Mouse (Mus musculus) forebrain, postnatal 0 days (tissue): ENCODE measurements around the gene Cdcp1. TPM values are rescaled to one million over a fixed set of nuclear protein-coding genes. Genes with fewer than 3 reads are reported as not detected.

Source experiments
- ATAC-seq: fragments of 200-750 bp; cut with Nextera tagmentation; 2 replicates; pipeline ENCODE4 v1.8.0; 2017; ENCODE audit warnings: mild to moderate bottlenecking, moderate library complexity
- DNase-seq: peaks from one replicate; pipeline ENCODE4 v3.0.0-alpha.2; 2015
- H3K27ac ChIP-seq: fragments of 300-500 bp; sonication (generic); 2 replicates; pipeline ENCODE4 v1.5.1; 2014; ENCODE audit warnings: low read depth, mild to moderate bottlenecking, antibody characterized with exemption, low read length, moderate library complexity, mixed read lengths
- H3K27me3 ChIP-seq: fragments of 300-500 bp; sonication (generic); 2 replicates; pipeline ENCODE4 v1.6.1; 2014; ENCODE audit warnings: mild to moderate bottlenecking, low read length, mixed read lengths; ENCODE audit not compliant: insufficient read depth
- H3K36me3 ChIP-seq: fragments of 300-500 bp; sonication (generic); 2 replicates; pipeline ENCODE4 v1.6.1; 2014; ENCODE audit warnings: mild to moderate bottlenecking, moderate library complexity; ENCODE audit not compliant: insufficient read depth
- H3K4me1 ChIP-seq: fragments of 300-500 bp; sonication (generic); 2 replicates; pipeline ENCODE4 v1.6.1; 2014; ENCODE audit warnings: antibody characterized with exemption; ENCODE audit not compliant: insufficient read depth
- H3K4me2 ChIP-seq: fragments of 300-500 bp; sonication (generic); 2 replicates; pipeline ENCODE4 v1.6.1; 2014; ENCODE audit warnings: low read depth, mild to moderate bottlenecking, moderate library complexity
- H3K4me3 ChIP-seq: fragments of 300-500 bp; sonication (generic); 2 replicates; pipeline ENCODE4 v1.5.1; 2014; ENCODE audit warnings: low read depth, low read length, mixed read lengths
- H3K9ac ChIP-seq: fragments of 300-500 bp; sonication (generic); 2 replicates; pipeline ENCODE4 v1.6.1; 2014; ENCODE audit warnings: mild to moderate bottlenecking
- H3K9me3 ChIP-seq: fragments of 300-500 bp; sonication (generic); 2 replicates; pipeline ENCODE4 v1.6.1; 2016; ENCODE audit warnings: low read length
- CTCF ChIP-seq: sonication (generic); IDR thresholded peaks from 2 replicates; pipeline ENCODE4 v1.5.1; 2016; ENCODE audit warnings: antibody characterized with exemption, control low read depth, low read depth
- WGBS: fragments of 180-500 bp; shearing (Covaris S2); extraction: QIAGEN DNeasy Blood & Tissue Kit; methylation state at CpG from one replicate; pipeline ENCODE4 v1.1.7; 2014; 5-methylcytosine and 5-hydroxymethylcytosine counted together
- polyA plus RNA-seq: library from polyadenylated mRNA; unstranded; fragments of >200 nt; fragmentation: Nextera tagmentation; extraction: Ambion mirVana; gene quantifications from 2 replicates; pipeline ENCODE4 v1.2.1, GENCODE M21; 2015
- total RNA-seq: library from RNA; depleted of rRNA; stranded (reverse); fragments of >200 nt; gene quantifications from 2 replicates; pipeline ENCODE4 v1.2.3, GENCODE M21; 2014

The Cdcp1 gene
- total and polyA plus RNA-seq, 2 experiments from 2014 or later, result 0.16 to 0.48 TPM

GRCm38 (mm10) chr9:123219826-123220225 is 4.0 kb upstream of the Cdcp1 start:
- no peaks in the 10 kb centered on the region for H3K4me1 ChIP-seq
- no peak for TF ChIP-seq CTCF
- no peak overlapping the region for H3K27ac ChIP-seq
- no peaks in the 10 kb centered on the region for H3K36me3 ChIP-seq
- no peak overlapping the region for H3K4me3 ChIP-seq
- 51% methylated on average over 5 of the region's 5 CpGs for WGBS
- H3K4me2 ChIP-seq, result no peak overlapping the region
- H3K9me3 ChIP-seq, result no peaks in the 10 kb centered on the region
- no peak overlapping the region for H3K9ac ChIP-seq
- no peak for ATAC-seq
- peaks cover 8% of the 10 kb centered on the region for H3K27me3 ChIP-seq
- peak; percentile 18 for DNase-seq

DNA sequence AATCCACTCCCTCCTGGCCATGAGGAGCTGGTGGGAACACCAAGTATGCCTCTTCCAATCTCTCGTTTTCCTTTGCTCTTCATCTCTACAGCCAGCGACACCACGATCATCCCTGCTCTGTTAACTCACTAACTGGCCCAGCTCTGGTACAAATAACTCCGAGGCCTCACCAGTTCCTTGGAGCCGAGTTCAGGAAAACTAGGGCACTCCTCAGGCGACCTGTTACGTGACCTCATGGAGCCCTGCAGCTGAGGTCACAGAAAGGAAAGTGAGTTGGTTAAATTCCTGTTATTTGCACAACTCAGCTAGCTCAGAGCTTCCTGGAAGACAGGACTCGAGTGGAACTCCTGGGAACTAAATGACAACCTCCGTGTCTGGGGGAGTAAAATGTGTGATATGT is 2.5 kb downstream of the Cdcp1 start:
- H3K4me1 ChIP-seq, result no peaks in the 10 kb centered on the region
- no peaks in the 10 kb centered on the region for H3K9me3 ChIP-seq
- H3K4me3 ChIP-seq, result no peak overlapping the region
- no peak overlapping the region for H3K4me2 ChIP-seq
- no peaks in the 10 kb centered on the region for H3K36me3 ChIP-seq
- no peak for DNase-seq
- ATAC-seq, result no peak
- peaks cover 8% of the 10 kb centered on the region for H3K27me3 ChIP-seq
- TF ChIP-seq CTCF, result no peak
- H3K27ac ChIP-seq, result no peak overlapping the region
- WGBS, result 79% methylated on average over 9 of the region's 9 CpGs
- no peak overlapping the region for H3K9ac ChIP-seq

DNA sequence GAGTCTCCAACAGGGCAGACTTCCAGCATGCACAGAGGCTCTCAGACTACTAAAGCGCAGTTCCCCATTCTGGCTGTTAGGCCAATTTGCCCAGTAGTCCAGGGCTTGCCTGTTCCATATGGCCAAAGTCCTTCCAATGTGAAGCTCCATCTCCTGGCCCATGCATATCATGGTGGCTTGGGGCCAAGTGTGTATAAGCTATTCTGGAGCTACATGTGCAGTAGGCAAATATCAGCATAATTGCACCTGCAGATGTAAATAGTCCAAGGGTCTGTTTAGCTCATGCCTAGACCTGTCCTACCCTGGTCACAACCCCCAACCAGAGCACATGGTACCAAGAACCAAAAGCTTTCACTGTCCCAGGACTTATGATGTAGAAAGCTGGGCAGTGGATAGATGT is 7.9 kb downstream of the Cdcp1 start:
- no peaks in the 10 kb centered on the region for H3K9me3 ChIP-seq
- WGBS, result 97% methylated on average over 1 of the region's 1 CpGs
- H3K4me2 ChIP-seq, result no peak overlapping the region
- no peaks in the 10 kb centered on the region for H3K27me3 ChIP-seq
- no peaks in the 10 kb centered on the region for H3K4me1 ChIP-seq
- no peak overlapping the region for H3K27ac ChIP-seq
- DNase-seq, result no peak
- TF ChIP-seq CTCF, result no peak
- no peak overlapping the region for H3K9ac ChIP-seq
- ATAC-seq, result no peak
- H3K4me3 ChIP-seq, result no peak overlapping the region
- no peaks in the 10 kb centered on the region for H3K36me3 ChIP-seq

DNA sequence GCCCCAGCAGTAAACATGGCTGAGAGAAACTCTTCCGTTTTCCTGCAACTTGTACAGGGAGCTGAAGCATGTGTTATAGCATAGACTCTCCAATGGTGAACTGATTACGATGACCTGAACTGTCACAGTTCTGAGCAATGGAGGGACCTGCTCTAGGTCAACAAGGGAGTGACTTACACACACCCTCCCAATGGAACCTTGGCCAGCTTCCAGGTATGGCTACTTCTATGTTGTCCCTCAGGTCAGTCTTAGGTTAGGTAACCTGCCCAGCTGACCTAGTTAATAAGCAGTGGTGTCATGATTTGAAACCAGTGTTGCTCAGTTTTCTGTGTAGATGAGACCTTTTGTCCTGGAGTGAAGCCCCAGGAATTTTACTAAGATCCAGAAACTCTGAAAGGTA is 8.9 kb downstream of the Cdcp1 start:
- no peak for ATAC-seq
- no peaks in the 10 kb centered on the region for H3K27me3 ChIP-seq
- 83% methylated on average over 2 of the region's 2 CpGs for WGBS
- H3K9me3 ChIP-seq, result no peaks in the 10 kb centered on the region
- no peaks in the 10 kb centered on the region for H3K4me1 ChIP-seq
- no peak for DNase-seq
- TF ChIP-seq CTCF, result no peak
- H3K9ac ChIP-seq, result no peak overlapping the region
- H3K27ac ChIP-seq, result no peak overlapping the region
- H3K4me2 ChIP-seq, result no peak overlapping the region
- no peak overlapping the region for H3K4me3 ChIP-seq
- H3K36me3 ChIP-seq, result no peaks in the 10 kb centered on the region

DNA sequence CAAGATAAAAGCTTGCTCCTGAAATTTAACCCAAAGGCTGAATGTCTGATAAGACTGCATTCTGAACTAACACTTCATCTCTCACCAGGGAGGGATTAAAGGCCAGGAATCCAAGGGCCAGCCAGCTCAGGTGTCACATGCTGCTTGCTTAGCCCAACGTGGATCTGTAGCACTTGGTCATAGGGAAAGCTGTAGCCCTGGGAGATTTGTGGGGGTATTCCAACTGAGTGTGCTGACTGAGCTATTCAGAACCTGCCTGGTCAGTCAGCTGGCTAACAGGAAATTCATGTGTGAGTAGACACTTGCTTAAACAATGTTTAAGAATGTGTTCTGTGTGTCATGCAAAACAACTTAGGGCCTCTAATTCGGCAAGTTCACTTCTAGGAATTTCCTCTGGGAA is 9.3 kb downstream of the Cdcp1 start:
- H3K9ac ChIP-seq, result no peak overlapping the region
- no peak overlapping the region for H3K27ac ChIP-seq
- H3K4me1 ChIP-seq, result no peaks in the 10 kb centered on the region
- H3K27me3 ChIP-seq, result no peaks in the 10 kb centered on the region
- 61% methylated on average over 2 of the region's 2 CpGs for WGBS
- ATAC-seq, result no peak
- H3K4me2 ChIP-seq, result no peak overlapping the region
- no peak for DNase-seq
- H3K36me3 ChIP-seq, result no peaks in the 10 kb centered on the region
- no peak overlapping the region for H3K4me3 ChIP-seq
- H3K9me3 ChIP-seq, result no peaks in the 10 kb centered on the region
- no peak for TF ChIP-seq CTCF

- DNase-seq (no peak), ATAC-seq (no peak)
- 56% methylated on average over 3 of the region's 3 CpGs for WGBS
- H3K9me3 ChIP-seq, result no peaks in the 10 kb centered on the region
- H3K4me1 ChIP-seq, result no peaks in the 10 kb centered on the region
- H3K27me3 ChIP-seq, result no peaks in the 10 kb centered on the region
- TF ChIP-seq CTCF, result no peak
- H3K4me3 ChIP-seq, result no peak overlapping the region
- no peaks in the 10 kb centered on the region for H3K36me3 ChIP-seq
- no peak overlapping the region for H3K4me2 ChIP-seq
- no peak overlapping the region for H3K27ac ChIP-seq
- H3K9ac ChIP-seq, result no peak overlapping the region
These were observed 15.7 kb downstream of the Cdcp1 start for GRCm38 (mm10) chr9:123200116-123200515.

- ATAC-seq, result no peak
- no peak for TF ChIP-seq CTCF
- Histone ChIP-seq H3K36me3 (no peaks in the 10 kb centered on the region), H3K4me2 (no peak overlapping the region), H3K9ac (no peak overlapping the region), H3K4me1 (no peaks in the 10 kb centered on the region), H3K27ac (no peak overlapping the region), H3K4me3 (no peak overlapping the region), H3K27me3 (no peaks in the 10 kb centered on the region), H3K9me3 (no peaks in the 10 kb centered on the region)
- 91% methylated on average over 2 of the region's 2 CpGs for WGBS
- no peak for DNase-seq
These were observed 27.6 kb downstream of the Cdcp1 start for GRCm38 (mm10) chr9:123188271-123188670.

DNA sequence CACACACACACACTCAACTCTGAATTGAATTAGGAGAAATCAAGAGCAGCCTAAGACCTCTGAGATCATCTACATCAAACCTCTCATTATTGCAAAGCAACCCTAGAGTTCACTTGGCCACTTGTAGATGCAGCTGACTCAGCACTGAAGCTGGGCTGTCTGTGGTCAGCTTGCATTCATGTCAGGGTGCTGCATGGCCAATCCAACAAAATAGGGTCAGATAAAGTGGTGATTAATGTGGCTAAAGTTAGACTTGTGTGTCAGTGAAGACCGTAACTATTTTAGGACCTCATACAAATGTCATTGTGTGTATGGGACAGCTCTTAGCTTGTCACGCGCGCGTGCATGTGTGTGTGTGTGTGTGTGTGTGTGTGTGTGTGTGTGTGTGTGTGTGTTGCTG is 28.2 kb downstream of the Cdcp1 start:
- whole genome bisulfite sequencing, result 97% methylated on average over 5 of the region's 5 CpGs
- H3K27me3 ChIP-seq, result no peaks in the 10 kb centered on the region
- no peaks in the 10 kb centered on the region for H3K9me3 ChIP-seq
- DNase-seq (no peak), ATAC-seq (no peak)
- no peaks in the 10 kb centered on the region for H3K36me3 ChIP-seq
- H3K4me3 ChIP-seq, result no peak overlapping the region
- H3K4me1 ChIP-seq, result no peaks in the 10 kb centered on the region
- H3K4me2 ChIP-seq, result no peak overlapping the region
- H3K27ac ChIP-seq, result no peak overlapping the region
- no peak for TF ChIP-seq CTCF
- H3K9ac ChIP-seq, result no peak overlapping the region
